Mouse (Mus musculus) brain, embryonic 14.5 days (tissue): ENCODE results near the gene Itpr2. TPM values are rescaled to one million over a fixed set of nuclear protein-coding genes. Genes with fewer than 3 reads are reported as not detected.

Experiments used
- DNase-seq: peaks from one replicate; pipeline ENCODE4 v3.0.0-alpha.2; 2011; ENCODE audit warnings: low read depth
- CTCF ChIP-seq: fragments of 200-500 bp; IDR thresholded peaks from 2 replicates; pipeline ENCODE4 v1.5.1; 2012; ENCODE audit warnings: inconsistent platforms, mild to moderate bottlenecking, moderate library complexity, borderline replicate concordance; ENCODE audit not compliant: insufficient read depth, insufficient read length; ENCODE audit errors: extremely low read depth
- POLR2A ChIP-seq: fragments of 200-500 bp; IDR thresholded peaks from 2 replicates; pipeline ENCODE4 v1.6.1; 2012; ENCODE audit warnings: mild to moderate bottlenecking, inconsistent platforms, borderline replicate concordance; ENCODE audit not compliant: poor library complexity, insufficient read depth, insufficient read length, severe bottlenecking; ENCODE audit errors: extremely low read depth
- polyA plus RNA-seq: library from polyadenylated mRNA; depleted of rRNA; stranded (reverse); fragments of >200 nt; gene quantifications from 2 replicates; pipeline ENCODE4 v1.2.3, GENCODE M21; 2012

Itpr2 gene
- polyA plus RNA-seq, 1 experiment: 2.6 TPM

DNA sequence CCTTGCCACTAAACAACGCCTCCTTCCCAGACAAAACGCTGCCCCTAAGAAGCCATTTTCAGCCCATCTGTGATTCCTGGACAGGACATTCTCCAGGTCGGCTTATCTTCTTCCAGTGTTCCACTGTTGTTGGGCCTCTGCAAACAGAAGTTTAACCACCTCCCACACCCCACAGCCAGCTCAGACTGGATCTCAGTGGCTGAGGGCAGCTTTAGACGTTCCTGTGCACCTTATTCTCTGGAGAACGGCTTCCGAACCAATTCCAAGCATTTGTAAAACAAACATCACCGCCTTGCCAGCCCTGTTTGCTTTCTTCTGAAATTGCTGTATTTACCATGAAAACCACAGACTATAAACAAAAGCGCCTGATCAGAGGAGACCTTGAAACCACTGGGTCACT is 41.1 kb downstream of the Itpr2 start:
- no peak for DNase-seq
- TF ChIP-seq POLR2A: no peak
- TF ChIP-seq CTCF: no peak

DNA sequence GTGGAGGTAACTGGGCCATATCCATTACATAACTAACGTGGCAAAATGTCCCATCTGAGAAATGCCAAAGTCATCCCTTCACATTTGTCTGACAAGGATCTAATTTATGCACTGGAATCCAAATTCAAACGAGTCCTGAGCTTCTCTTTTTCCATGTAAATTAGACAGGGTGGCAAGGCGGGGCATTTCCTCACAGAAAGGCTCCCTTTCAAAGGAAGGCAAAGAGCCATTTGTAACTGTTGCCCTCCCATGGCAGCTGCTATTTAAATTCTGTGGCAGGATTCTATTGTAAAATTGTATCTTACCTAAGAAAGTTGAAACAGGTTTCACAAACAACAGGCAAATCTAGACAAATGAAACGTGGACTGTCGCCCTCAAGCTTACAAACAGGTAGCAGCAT is 43.6 kb downstream of the Itpr2 start:
- no peak for TF ChIP-seq POLR2A
- TF ChIP-seq CTCF: no peak
- peak; percentile 46 for DNase-seq

DNA sequence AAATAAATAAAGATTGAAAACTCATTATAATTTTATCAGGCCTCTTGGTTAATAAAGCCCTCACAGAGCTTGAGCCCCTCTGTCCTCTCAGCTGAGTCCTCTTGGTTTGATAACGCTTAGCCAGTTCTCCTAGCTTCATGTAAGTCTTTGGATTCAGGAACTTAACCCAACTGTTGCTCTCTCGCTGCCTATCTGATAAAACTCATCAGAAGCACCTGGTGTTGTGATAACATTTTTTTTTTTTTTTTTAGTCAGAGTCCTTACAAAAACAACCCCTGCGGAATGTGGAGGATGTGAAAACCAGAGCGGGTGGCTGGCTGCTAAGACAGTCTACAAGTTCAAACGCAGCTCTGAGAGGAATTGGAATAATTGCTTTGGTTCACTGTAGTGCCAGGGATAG is 45.3 kb downstream of the Itpr2 start:
- no peak for TF ChIP-seq POLR2A
- TF ChIP-seq CTCF: no peak
- DNase-seq: no peak

DNA sequence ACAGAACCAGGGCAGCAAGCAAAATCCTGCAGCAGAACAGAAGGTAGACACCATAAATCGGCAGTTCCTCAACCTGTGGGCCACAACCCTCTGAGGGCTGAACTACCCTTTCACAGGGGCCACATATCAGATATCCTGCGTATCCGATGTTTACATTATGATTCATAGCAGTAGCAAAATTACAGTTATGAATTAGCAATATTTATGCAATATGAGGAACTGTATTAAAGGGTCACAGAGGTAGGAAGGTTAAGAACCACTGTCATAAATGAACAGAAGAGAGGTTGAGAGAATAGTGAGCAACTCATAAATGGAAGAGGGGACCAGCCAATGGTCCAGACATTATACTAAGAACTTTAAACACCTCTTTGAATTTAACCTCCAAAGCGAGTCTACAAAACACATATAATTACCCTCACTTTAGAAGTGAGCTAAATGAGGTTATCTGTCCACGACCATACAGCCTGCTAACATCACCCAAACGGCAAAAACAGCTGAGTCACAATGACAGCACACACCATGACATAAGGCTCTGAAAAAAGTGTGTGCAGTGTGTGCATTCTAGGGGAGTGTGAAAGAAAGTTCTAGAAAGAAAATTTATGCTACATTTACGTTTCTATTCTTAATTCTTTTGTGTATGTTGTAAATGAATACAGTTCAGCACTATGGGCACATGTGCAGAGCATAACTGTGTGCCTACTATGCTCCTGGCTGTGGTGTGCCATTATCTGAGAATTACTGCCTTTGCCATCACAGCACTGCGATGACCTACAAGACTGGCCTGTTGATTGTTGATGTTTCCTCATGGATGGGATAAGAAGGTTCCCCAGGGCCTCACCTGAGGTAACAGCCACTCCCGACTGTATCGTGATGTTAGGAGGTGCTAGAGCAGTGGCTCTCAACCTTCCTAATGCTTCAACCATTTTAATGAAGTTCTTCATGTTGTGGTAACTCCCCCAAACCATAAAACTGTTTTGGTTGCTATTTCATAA is 47.2 kb downstream of the Itpr2 start:
- DNase-seq: no peak
- TF ChIP-seq CTCF: no peak
- TF ChIP-seq POLR2A: no peak

DNA sequence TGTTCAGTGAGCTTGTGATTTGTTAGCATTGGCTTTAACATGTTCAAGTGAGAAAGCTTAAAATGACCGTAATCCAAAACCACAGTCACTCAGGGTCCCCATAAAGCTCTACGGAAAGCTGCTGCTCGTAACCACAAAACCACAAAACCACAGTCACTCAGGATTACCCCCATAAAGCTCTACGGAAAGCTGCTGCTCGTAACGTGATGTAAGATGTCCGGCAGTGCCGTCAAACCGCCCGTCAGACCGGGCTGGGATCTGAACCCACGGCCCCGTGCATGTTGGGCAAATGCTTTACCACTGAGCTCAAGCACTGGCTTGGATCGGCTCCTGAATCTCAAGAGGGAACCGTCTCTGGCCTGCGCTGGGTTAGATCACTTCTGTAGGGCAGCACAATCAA is 49.5 kb downstream of the Itpr2 start:
- TF ChIP-seq POLR2A (no peak), CTCF (no peak)
- no peak for DNase-seq

DNA sequence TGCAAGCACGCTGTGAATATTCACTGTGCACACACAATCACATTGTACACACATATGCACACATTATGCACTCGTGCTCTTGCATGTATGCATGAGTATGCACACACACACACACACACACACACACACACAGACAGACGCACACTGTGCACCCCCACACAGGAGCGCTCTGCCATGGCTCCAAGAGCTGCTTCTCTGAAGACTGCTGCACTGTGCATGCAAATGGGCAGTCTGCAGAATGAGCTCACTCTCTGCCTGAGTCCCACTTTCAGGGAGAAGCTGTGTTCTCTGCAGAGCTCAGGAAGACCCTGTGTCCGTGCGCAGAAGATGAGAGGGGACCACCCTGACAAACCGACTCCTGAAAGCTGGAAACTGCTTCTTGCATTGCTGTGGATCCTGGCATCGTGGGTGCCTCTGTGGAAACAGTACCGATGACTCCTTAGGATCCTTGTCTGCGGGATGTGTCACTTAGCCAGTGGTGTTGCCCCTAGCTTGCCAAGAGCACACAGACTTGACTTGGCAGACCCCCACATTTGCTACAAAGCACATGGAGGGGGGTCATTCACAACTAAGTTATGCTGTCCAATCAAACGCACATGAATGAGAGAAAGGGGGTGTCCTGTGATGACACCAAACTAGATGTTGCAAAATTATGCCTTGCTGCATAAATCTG is 55.9 kb downstream of the Itpr2 start:
- no peak for DNase-seq

DNA sequence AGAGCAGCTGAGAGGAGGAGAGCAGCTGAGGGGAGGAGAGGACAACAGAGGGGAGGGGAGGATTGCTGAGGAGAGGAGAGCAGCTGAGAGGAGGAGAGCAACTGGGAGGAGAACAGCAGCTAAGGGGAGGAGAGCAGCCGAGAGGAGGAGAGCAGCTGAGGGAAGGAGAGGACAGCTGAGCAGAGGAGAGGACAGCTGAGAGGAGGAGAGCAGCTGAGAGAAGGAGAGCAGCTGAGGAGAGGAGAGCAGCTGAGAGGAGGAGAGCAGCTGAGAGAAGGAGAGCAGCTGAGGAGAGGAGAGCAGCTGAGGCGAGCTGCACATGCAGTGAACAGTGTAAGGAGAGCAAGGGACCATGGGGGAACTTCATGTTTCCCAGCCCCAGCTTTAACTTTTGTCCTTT is 62.2 kb downstream of the Itpr2 start:
- no peak for TF ChIP-seq POLR2A
- TF ChIP-seq CTCF: no peak
- no peak for DNase-seq

More for the DNA sequence above, 55.9 kb downstream of the Itpr2 start:
- TF ChIP-seq POLR2A (no peak), CTCF (no peak)

DNA sequence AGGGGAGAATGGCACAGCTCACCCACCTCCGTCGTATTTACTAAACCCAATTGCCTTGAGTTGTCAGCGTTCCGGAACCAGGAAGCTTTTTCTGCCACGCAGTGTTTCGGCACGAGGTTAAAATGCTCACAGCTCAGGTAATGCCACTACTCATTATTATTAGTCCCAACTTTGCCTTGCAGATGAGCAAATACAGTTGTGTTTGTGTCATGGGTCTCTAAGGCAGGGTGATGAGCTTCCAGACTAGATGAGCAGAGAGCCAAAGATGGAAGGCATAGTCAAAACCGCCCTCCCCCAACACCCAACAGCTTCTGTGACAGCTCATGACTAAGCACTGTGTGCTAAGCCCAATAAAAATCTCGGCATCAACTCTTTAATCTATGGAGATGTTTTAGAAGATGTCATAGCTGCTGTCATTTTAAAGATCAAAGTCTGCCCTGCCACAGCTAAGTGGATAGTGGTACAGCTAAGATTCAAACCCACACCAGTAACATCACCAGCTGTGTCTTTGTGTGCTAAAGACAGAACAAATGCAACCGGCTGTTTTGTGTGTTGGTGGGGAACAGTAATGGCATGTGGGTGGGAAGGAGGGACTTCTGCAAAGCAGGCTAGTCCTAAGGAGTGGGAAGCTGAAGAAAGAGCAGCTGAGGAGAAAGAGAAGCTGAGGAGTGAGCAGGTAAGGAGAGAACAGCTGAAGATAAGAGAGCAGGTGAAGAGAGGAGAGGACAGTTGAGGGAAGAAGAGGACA is 62.8 kb downstream of the Itpr2 start:
- no peak for DNase-seq
- TF ChIP-seq POLR2A: no peak
- TF ChIP-seq CTCF: no peak

DNA sequence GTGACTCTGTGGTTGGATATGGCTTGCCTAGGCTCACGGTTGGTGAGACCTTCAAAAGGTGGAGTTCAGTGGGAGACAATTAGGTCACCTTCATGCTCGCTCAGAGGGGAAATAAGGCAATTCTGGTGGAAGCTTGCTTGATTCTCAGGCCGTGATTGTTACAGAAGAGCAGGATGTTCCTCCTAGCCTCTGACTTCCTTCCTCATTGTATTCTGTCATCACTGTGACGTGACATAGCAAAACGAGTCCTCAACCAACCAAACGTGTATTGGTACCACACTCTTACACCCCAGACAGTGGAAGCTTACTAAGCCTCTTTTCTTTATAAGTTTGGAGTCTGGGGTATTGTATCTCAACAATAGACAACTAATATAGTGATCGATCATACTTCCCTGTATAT is 64.0 kb downstream of the Itpr2 start:
- no peak for DNase-seq
- TF ChIP-seq CTCF (no peak), POLR2A (no peak)

DNA sequence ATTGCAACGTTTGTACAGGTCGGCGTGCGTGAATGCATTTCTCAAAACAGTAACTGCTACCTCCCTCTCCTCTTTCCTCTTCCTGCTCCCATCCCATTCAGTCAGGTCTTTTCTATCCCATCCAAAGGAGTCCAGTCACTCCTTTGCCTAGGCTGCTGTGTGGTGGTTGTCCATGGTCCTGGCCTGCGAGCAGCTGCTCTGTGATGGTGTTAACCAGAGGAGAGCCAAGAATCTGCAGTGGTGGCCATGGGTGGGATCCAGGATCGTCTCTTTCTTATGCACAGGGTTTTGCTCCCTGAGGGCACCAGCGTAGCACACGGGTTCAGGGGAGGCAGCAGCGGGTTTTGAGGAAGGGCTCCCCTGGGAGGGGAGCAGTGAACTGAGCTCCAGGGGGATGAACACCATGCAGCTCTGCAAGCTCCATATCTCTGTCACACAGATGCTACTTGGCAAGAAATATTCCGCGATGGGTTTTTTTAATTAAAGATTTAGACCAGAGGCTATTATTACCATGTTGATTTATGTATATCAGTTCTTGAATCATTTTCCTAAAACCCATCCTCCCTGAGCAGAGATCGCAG is 65.0 kb downstream of the Itpr2 start:
- peak; percentile 54 for DNase-seq
- TF ChIP-seq POLR2A (no peak), CTCF (no peak)

DNA sequence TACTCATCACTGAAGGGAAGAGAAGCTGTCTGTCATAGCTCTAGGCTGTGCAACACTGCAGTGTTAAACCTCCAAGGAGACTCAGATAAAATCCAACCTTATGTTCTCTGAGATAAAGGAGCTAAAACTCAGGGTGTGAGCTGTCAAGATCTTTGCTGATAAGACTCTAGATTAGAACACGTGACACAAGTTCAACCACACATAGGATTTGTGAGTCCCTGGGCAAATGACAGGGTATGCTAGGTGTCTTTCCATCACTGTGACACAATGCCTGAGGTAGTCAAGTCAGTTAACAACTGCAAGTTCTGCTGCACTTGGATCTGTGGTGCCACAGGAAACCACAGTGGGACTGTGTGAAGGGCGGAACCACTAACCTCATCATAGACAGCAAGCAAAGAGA is 67.8 kb downstream of the Itpr2 start:
- no peak for TF ChIP-seq POLR2A
- no peak for DNase-seq

DNA sequence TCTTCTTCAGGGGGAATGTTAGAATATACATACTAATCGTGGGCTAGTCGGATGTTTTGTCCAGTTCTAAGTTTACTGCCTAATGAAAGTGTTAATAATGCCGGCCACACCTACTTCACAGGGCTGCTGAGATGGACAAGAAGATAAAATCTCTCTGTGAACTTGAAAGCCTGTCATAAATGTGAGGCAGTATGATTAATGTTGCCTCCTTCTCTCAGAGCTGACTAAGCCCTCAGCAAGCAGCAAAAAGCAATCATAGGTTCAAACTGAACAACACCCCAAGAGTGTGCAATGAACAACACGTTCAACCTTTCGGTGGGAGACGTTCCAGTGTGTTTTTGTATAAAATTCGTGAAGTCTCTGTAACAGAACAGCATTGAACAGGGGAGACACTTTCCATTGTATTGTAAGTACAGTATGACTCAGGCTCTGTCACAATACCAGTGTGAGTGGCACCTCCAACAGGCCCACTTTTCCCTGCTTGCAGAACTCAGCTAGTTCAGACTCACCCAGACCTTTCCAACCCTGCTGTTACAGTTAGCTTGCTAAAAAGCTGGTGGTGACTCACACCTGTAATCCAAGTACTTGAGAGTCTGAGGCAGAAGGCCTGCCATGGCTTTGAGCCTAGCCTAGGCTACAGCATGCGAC is 69.7 kb downstream of the Itpr2 start:
- DNase-seq: no peak
- TF ChIP-seq POLR2A (no peak), CTCF (no peak)
